Mouse (Mus musculus): ENCODE results near the gene 4930451I11Rik.
A peak's percentile ranks its signal among the peaks of the same experiment; 100 is the strongest.

The 4930451I11Rik gene

GRCm38 (mm10) chr7:126833294-126833693, 1.9 kb upstream of the 4930451I11Rik start:
- no peak for DNase-seq (ENCODE audit: low spot score)

- DNase-seq (ENCODE audit: low spot score), result peak; percentile 72
Observed at GRCm38 (mm10) chr7:126832036-126832598, 678 bp upstream of the 4930451I11Rik start.

GRCm38 (mm10) chr7:126825952-126826351, 5.5 kb downstream of the 4930451I11Rik start:
- no peak for DNase-seq (ENCODE audit: low spot score)

GRCm38 (mm10) chr7:126825403-126825802, 6.0 kb downstream of the 4930451I11Rik start:
- DNase-seq (ENCODE audit: low spot score), result no peak

GRCm38 (mm10) chr7:126823940-126824339, 7.5 kb downstream of the 4930451I11Rik start:
- no peak for DNase-seq (ENCODE audit: low spot score)

GRCm38 (mm10) chr7:126823202-126823711, 8.2 kb downstream of the 4930451I11Rik start:
- DNase-seq (ENCODE audit: low spot score), result no peak

GRCm38 (mm10) chr7:126822741-126823140, 8.7 kb downstream of the 4930451I11Rik start:
- DNase-seq (ENCODE audit: low spot score), result no peak

- peak; percentile 75 for DNase-seq (ENCODE audit: low spot score)
Observed at GRCm38 (mm10) chr7:126821835-126822511, 9.5 kb downstream of the 4930451I11Rik start.

- DNase-seq (ENCODE audit: low spot score), result no peak
Observed at GRCm38 (mm10) chr7:126818818-126819217, 12.6 kb downstream of the 4930451I11Rik start.

GRCm38 (mm10) chr7:126817595-126817994, 13.8 kb downstream of the 4930451I11Rik start:
- no peak for DNase-seq (ENCODE audit: low spot score)

GRCm38 (mm10) chr7:126816494-126816893, 14.9 kb downstream of the 4930451I11Rik start:
- no peak for DNase-seq (ENCODE audit: low spot score)

- no peak for DNase-seq (ENCODE audit: low spot score)
Observed at GRCm38 (mm10) chr7:126815726-126816222, 15.7 kb downstream of the 4930451I11Rik start.

- DNase-seq (ENCODE audit: low spot score), result no peak
Observed at GRCm38 (mm10) chr7:126809723-126810369, 21.6 kb downstream of the 4930451I11Rik start.

GRCm38 (mm10) chr7:126808703-126809455, 22.6 kb downstream of the 4930451I11Rik start:
- DNase-seq (ENCODE audit: low spot score), result peak; percentile 74

- no peak for DNase-seq (ENCODE audit: low spot score)
Observed at GRCm38 (mm10) chr7:126807405-126807804, 24.0 kb downstream of the 4930451I11Rik start.

GRCm38 (mm10) chr7:126806956-126807355, 24.5 kb downstream of the 4930451I11Rik start:
- no peak for DNase-seq (ENCODE audit: low spot score)

- no peak for DNase-seq (ENCODE audit: low spot score)
Observed at GRCm38 (mm10) chr7:126803751-126804150, 27.7 kb downstream of the 4930451I11Rik start.

- DNase-seq (ENCODE audit: low spot score), result no peak
Observed at GRCm38 (mm10) chr7:126803181-126803580, 28.3 kb downstream of the 4930451I11Rik start.

GRCm38 (mm10) chr7:126802134-126802889, 29.1 kb downstream of the 4930451I11Rik start:
- DNase-seq (ENCODE audit: low spot score), result no peak

- DNase-seq (ENCODE audit: low spot score), result no peak
Observed at GRCm38 (mm10) chr7:126801057-126801422, 30.4 kb downstream of the 4930451I11Rik start.

Measured in c-Kit-positive CD71-positive TER-119-positive erythroid progenitor cells, embryonic 14.5 days (primary cell).